Mouse (Mus musculus): ENCODE measurements at regions not wholly inside any gene's neighbourhood (a gene's known extent, or its start where the extent isn't known, plus 50 kb on each side); places are given as distances from the start of the nearest gene placed in this dataset.

GRCm38 (mm10) chr10:44997906-44998289 lies 69.1 kb upstream of the Prep start:
- TF ChIP-seq CTCF (conservative IDR thresholded peaks at IDR 0.05; ENCODE audit: insufficient read depth, insufficient read length, low read depth, low read length): no peak
- TF ChIP-seq POLR2A (IDR thresholded peaks at IDR 0.05; ENCODE audit: low read depth, low read length): no peak

Data from kidney, adult 2 months (tissue).